Mouse (Mus musculus) liver, embryonic 14.5 days (tissue): ENCODE measurements around the gene Ube2e2.

Experiments
- CTCF ChIP-seq: IDR thresholded peaks from 2 replicates; pipeline ENCODE4 v1.5.1; 2016; ENCODE audit warnings: antibody characterized with exemption, low read depth, control low read depth
- EP300 ChIP-seq: IDR thresholded peaks from 2 replicates; pipeline ENCODE4 v1.6.1; 2016; ENCODE audit warnings: antibody characterized with exemption, low read depth

DNA sequence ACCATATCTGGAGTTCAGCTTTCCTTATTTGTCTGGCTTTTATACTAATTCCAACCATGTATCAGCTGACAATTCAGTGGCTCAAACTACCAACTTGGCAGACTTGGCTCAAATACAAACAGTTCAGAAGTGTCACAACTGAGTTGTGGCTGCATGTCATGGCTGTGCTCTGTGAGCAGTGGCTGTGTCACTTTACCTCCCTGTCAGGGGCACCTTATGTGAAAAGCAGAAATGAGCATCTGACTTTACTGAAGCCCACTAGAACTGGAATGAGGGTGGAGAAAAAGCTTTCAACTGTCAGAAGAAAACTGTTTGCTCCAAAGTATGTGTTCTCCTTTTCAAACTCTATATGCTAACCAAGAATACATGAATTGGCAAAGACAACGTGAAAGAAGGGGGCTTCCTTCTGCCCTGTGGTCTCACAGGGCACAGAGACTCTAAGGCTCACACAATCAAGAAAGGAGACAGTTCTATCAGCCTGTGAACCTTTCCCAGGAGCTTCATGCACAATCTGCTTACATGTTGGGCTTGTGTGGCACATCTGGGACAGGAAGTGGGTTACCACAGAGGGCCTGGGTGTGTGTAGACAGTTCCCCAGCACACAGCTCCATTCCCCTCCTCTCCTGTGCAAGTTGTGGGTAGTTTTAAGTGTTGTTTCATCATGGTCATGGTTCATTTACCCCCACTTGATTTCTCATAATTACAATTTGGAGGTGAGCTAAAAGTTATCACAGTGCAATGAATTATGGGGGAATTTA lies 228.6 kb downstream of the Ube2e2 start:
- TF ChIP-seq CTCF, result no peak
- no peak for TF ChIP-seq EP300
